Mouse (Mus musculus) embryonic fibroblast, embryonic 13.5 days (primary cell): ENCODE data around the gene Rftn1.

Experiments
- CTCF ChIP-seq: IDR thresholded peaks from 2 replicates; pipeline ENCODE4 v1.5.1; 2011; ENCODE audit warnings: mild to moderate bottlenecking, control low read depth, low read length, moderate library complexity, borderline replicate concordance; ENCODE audit not compliant: insufficient read depth
- POLR2A ChIP-seq: IDR thresholded peaks from 2 replicates; pipeline ENCODE4 v1.6.1; 2011; ENCODE audit warnings: low read depth, mild to moderate bottlenecking, control low read depth, low read length, moderate library complexity

DNA sequence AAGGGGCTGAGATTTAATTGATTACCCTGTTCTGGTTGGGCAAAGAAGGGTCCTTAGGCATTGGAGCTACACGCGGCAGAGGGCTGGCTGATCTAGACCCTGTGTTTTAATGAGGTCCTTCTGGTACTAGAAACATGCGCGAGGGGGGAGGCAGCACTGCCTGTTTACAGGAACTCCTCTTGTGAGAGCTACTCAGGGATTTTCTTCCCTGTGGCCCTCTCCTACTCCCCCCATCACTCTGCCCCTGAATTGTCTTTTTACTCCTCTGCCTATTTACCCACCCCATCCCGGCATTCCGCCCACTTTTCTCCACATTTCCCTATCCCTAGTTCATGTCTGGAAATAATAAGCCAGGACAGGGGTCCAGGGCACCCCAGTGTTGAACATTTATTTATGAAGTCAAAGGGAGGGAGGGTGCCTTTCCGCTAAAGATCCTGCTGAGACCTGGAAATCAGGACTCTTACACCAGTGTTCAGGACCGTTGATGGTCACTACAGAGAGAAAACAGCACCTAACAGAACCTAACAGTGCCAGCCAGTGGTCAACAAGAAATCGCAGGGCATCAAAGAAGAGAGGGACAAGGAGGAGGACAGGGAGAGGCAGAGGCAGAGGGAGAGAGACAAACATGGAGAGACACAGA lies 964 bp upstream of the Rftn1 start:
- no peak for TF ChIP-seq POLR2A
- TF ChIP-seq CTCF = no peak
